Mouse (Mus musculus) brain, embryonic 18.5 days (tissue): ENCODE data around the gene Zfp365.

ENCODE experiments used
- DNase-seq: peaks from one replicate; pipeline ENCODE4 v3.0.0-alpha.2; 2012; ENCODE audit warnings: low read depth, low spot score

Gene Zfp365

GRCm38 (mm10) chr10:67903387-67903786, 9.1 kb downstream of the Zfp365 start:
- no peak for DNase-seq

- no peak for DNase-seq
Measured at GRCm38 (mm10) chr10:67901179-67901578, 11.3 kb downstream of the Zfp365 start.

- DNase-seq = no peak
Measured at GRCm38 (mm10) chr10:67898949-67899675, 13.3 kb downstream of the Zfp365 start.

GRCm38 (mm10) chr10:67898355-67898935, 14.0 kb downstream of the Zfp365 start:
- no peak for DNase-seq

- no peak for DNase-seq
Measured at GRCm38 (mm10) chr10:67897281-67897680, 15.2 kb downstream of the Zfp365 start.

- no peak for DNase-seq
Measured at GRCm38 (mm10) chr10:67894683-67895082, 17.8 kb downstream of the Zfp365 start.

- no peak for DNase-seq
Measured at GRCm38 (mm10) chr10:67894059-67894458, 18.4 kb downstream of the Zfp365 start.

GRCm38 (mm10) chr10:67893226-67893625, 19.2 kb downstream of the Zfp365 start:
- no peak for DNase-seq

- DNase-seq = no peak
Measured at GRCm38 (mm10) chr10:67891126-67891525, 21.3 kb downstream of the Zfp365 start.

GRCm38 (mm10) chr10:67887971-67888370, 24.5 kb downstream of the Zfp365 start:
- no peak for DNase-seq

- DNase-seq = no peak
Measured at GRCm38 (mm10) chr10:67880692-67881091, 31.8 kb downstream of the Zfp365 start.

GRCm38 (mm10) chr10:67871811-67872210, 40.7 kb downstream of the Zfp365 start:
- DNase-seq = no peak

- no peak for DNase-seq
Measured at GRCm38 (mm10) chr10:67868234-67868633, 44.2 kb downstream of the Zfp365 start.

GRCm38 (mm10) chr10:67865841-67866240, 46.6 kb downstream of the Zfp365 start:
- no peak for DNase-seq

GRCm38 (mm10) chr10:67865063-67865462, 47.4 kb downstream of the Zfp365 start:
- no peak for DNase-seq

- no peak for DNase-seq
Measured at GRCm38 (mm10) chr10:67862331-67862730, 50.1 kb downstream of the Zfp365 start.

- DNase-seq = peak; percentile 56
Measured at GRCm38 (mm10) chr10:67858878-67859277, 53.6 kb downstream of the Zfp365 start.

GRCm38 (mm10) chr10:67857561-67857906, 54.9 kb downstream of the Zfp365 start:
- no peak for DNase-seq

GRCm38 (mm10) chr10:67856791-67857560, 55.5 kb downstream of the Zfp365 start:
- no peak for DNase-seq

- DNase-seq = no peak
Measured at GRCm38 (mm10) chr10:67855760-67856159, 56.7 kb downstream of the Zfp365 start.

GRCm38 (mm10) chr10:67852411-67852810, 60.1 kb downstream of the Zfp365 start:
- no peak for DNase-seq

GRCm38 (mm10) chr10:67851079-67851478, 61.4 kb downstream of the Zfp365 start:
- no peak for DNase-seq
